Mouse (Mus musculus) midbrain, embryonic 10.5 days (tissue): ENCODE results near the gene Tbc1d10b. TPM values are rescaled to one million over a fixed set of nuclear protein-coding genes. Genes with fewer than 3 reads are reported as not detected.
A peak's percentile ranks its signal among the peaks of the same experiment; 100 is the strongest.

Source experiments
- DNase-seq: peaks from one replicate; pipeline ENCODE4 v3.0.0-alpha.2; 2017; ENCODE audit warnings: low spot score
- H3K27ac ChIP-seq: fragments of 300-500 bp; sonication (generic); replicated peaks from 2 replicates; pipeline ENCODE4 v1.5.1; 2016; ENCODE audit warnings: mild to moderate bottlenecking
- H3K27me3 ChIP-seq: fragments of 300-500 bp; sonication (generic); 2 replicates; pipeline ENCODE4 v1.6.1; 2016; ENCODE audit warnings: low read depth, mild to moderate bottlenecking; ENCODE audit not compliant: poor library complexity, severe bottlenecking
- H3K36me3 ChIP-seq: fragments of 300-500 bp; sonication (generic); 2 replicates; pipeline ENCODE4 v1.6.1; 2016; ENCODE audit warnings: mild to moderate bottlenecking, moderate library complexity
- H3K4me1 ChIP-seq: fragments of 300-500 bp; sonication (generic); 2 replicates; pipeline ENCODE4 v1.6.1; 2016
- H3K4me3 ChIP-seq: fragments of 300-500 bp; sonication (generic); 2 replicates; pipeline ENCODE4 v1.5.1; 2016; ENCODE audit warnings: mild to moderate bottlenecking, moderate library complexity
- H3K9me3 ChIP-seq: fragments of 300-500 bp; sonication (generic); replicated peaks from 2 replicates; pipeline ENCODE4 v1.6.1; 2016; ENCODE audit warnings: mild to moderate bottlenecking
- WGBS: fragments of 180-500 bp; shearing (Covaris S2); methylation state at CpG from one replicate; pipeline ENCODE4 v1.1.7; 2016; 5-methylcytosine and 5-hydroxymethylcytosine counted together
- polyA plus RNA-seq: library from polyadenylated mRNA; unstranded; fragments of >200 nt; fragmentation: Nextera tagmentation; extraction: Ambion mirVana; gene quantifications from 2 replicates; pipeline ENCODE4 v1.2.1, GENCODE M21; 2016

Tbc1d10b gene
- polyA plus RNA-seq, 1 experiment from 2014 or later = 22.7 TPM

GRCm38 (mm10) chr7:127233765-127234164 lies 25.5 kb upstream of the Tbc1d10b start:
- peaks cover 24% of the 10 kb centered on the region for H3K9me3 ChIP-seq
- H3K4me1 ChIP-seq = peaks cover 40% of the 10 kb centered on the region
- H3K36me3 ChIP-seq = peaks cover 74% of the 10 kb centered on the region
- peak overlapping the region; percentile 98 for H3K4me3 ChIP-seq
- WGBS = 9% methylated on average over 9 of the region's 9 CpGs
- H3K27me3 ChIP-seq = no peaks in the 10 kb centered on the region
- peak overlapping the region; percentile 100 for H3K27ac ChIP-seq
- no peak for DNase-seq

- Histone ChIP-seq H3K9me3 (peaks cover 24% of the 10 kb centered on the region), H3K36me3 (peaks cover 73% of the 10 kb centered on the region), H3K4me1 (peaks cover 40% of the 10 kb centered on the region), H3K27ac (peak overlapping the region; percentile 100), H3K27me3 (no peaks in the 10 kb centered on the region), H3K4me3 (peak overlapping the region; percentile 98)
- WGBS = under 1% methylated on average over 25 of the region's 27 CpGs
- no peak for DNase-seq
Observed at GRCm38 (mm10) chr7:127233368-127233749, 25.1 kb upstream of the Tbc1d10b start.

- H3K4me3 ChIP-seq = peak within 1 kb of the TSS; percentile 98
- peaks cover 40% of the 10 kb centered on the region for H3K4me1 ChIP-seq
- under 1% methylated on average over 64 of the region's 64 CpGs for WGBS
- no peaks in the 10 kb centered on the region for H3K27me3 ChIP-seq
- peak; percentile 93 for DNase-seq
- H3K9me3 ChIP-seq = peaks cover 24% of the 10 kb centered on the region
- peak within 1 kb of the TSS; percentile 100 for H3K27ac ChIP-seq
- H3K36me3 ChIP-seq = peaks cover 71% of the 10 kb centered on the region
Observed at GRCm38 (mm10) chr7:127232622-127233367, 24.5 kb upstream of the Tbc1d10b start, which contains the start of the genes Zfp553 and Sept1. Gene Zfp553, plus strand, starts transcription at chr7:127233061. Gene Sept1, minus strand, starts transcription at chr7:127233130.

- H3K4me3 ChIP-seq = peak overlapping the region; percentile 98
- peaks cover 40% of the 10 kb centered on the region for H3K4me1 ChIP-seq
- 14% methylated on average over 20 of the region's 20 CpGs for WGBS
- peaks cover 71% of the 10 kb centered on the region for H3K36me3 ChIP-seq
- DNase-seq = no peak
- H3K9me3 ChIP-seq = peaks cover 24% of the 10 kb centered on the region
- H3K27ac ChIP-seq = peak overlapping the region; percentile 100
- H3K27me3 ChIP-seq = no peaks in the 10 kb centered on the region
Observed at GRCm38 (mm10) chr7:127231826-127232621, 23.8 kb upstream of the Tbc1d10b start.

GRCm38 (mm10) chr7:127231376-127231775 lies 23.1 kb upstream of the Tbc1d10b start:
- Histone ChIP-seq H3K4me3 (peak overlapping the region; percentile 98), H3K27me3 (no peaks in the 10 kb centered on the region), H3K4me1 (peaks cover 40% of the 10 kb centered on the region), H3K36me3 (peaks cover 67% of the 10 kb centered on the region), H3K27ac (peak overlapping the region; percentile 100), H3K9me3 (peaks cover 17% of the 10 kb centered on the region)
- DNase-seq = no peak
- 86% methylated on average over 3 of the region's 3 CpGs for WGBS

- WGBS = 73% methylated on average over 4 of the region's 4 CpGs
- Histone ChIP-seq H3K4me3 (no peak overlapping the region), H3K9me3 (no peaks in the 10 kb centered on the region), H3K4me1 (peaks cover 25% of the 10 kb centered on the region), H3K36me3 (peaks cover 66% of the 10 kb centered on the region), H3K27me3 (no peaks in the 10 kb centered on the region), H3K27ac (no peak overlapping the region)
- peak; percentile 61 for DNase-seq
Observed at GRCm38 (mm10) chr7:127228615-127229303, 20.5 kb upstream of the Tbc1d10b start.

GRCm38 (mm10) chr7:127225147-127225995 lies 17.1 kb upstream of the Tbc1d10b start:
- WGBS = 89% methylated on average over 11 of the region's 11 CpGs
- Histone ChIP-seq H3K27me3 (no peaks in the 10 kb centered on the region), H3K4me1 (peaks cover 6% of the 10 kb centered on the region), H3K36me3 (peaks cover 74% of the 10 kb centered on the region), H3K4me3 (no peak overlapping the region), H3K27ac (no peak overlapping the region), H3K9me3 (no peaks in the 10 kb centered on the region)
- DNase-seq = no peak

GRCm38 (mm10) chr7:127224616-127225015 lies 16.3 kb upstream of the Tbc1d10b start:
- no peak for DNase-seq
- Histone ChIP-seq H3K9me3 (no peaks in the 10 kb centered on the region), H3K4me1 (no peaks in the 10 kb centered on the region), H3K36me3 (peaks cover 70% of the 10 kb centered on the region), H3K27ac (no peak overlapping the region), H3K27me3 (no peaks in the 10 kb centered on the region), H3K4me3 (no peak overlapping the region)
- 88% methylated on average over 6 of the region's 6 CpGs for WGBS

GRCm38 (mm10) chr7:127223515-127224478 lies 15.5 kb upstream of the Tbc1d10b start:
- no peak for DNase-seq
- H3K4me1 ChIP-seq = no peaks in the 10 kb centered on the region
- H3K36me3 ChIP-seq = peaks cover 61% of the 10 kb centered on the region

GRCm38 (mm10) chr7:127223106-127223505 lies 14.8 kb upstream of the Tbc1d10b start:
- DNase-seq = no peak
- H3K27ac ChIP-seq = no peak overlapping the region
- H3K36me3 ChIP-seq = peaks cover 57% of the 10 kb centered on the region
- H3K4me3 ChIP-seq = no peak overlapping the region
- H3K4me1 ChIP-seq = no peaks in the 10 kb centered on the region
- 96% methylated on average over 3 of the region's 3 CpGs for WGBS
- no peaks in the 10 kb centered on the region for H3K27me3 ChIP-seq
- no peaks in the 10 kb centered on the region for H3K9me3 ChIP-seq

More at GRCm38 (mm10) chr7:127223515-127224478, 15.5 kb upstream of the Tbc1d10b start:
- 86% methylated on average over 6 of the region's 6 CpGs for WGBS
- Histone ChIP-seq H3K9me3 (no peaks in the 10 kb centered on the region), H3K4me3 (no peak overlapping the region), H3K27me3 (no peaks in the 10 kb centered on the region), H3K27ac (no peak overlapping the region)

- 0 out of 2 replicates have a peak, but pooled peaks cover 3% of the 10 kb centered on the region for H3K4me1 ChIP-seq
- H3K36me3 ChIP-seq = peaks cover 36% of the 10 kb centered on the region
- no peaks in the 10 kb centered on the region for H3K9me3 ChIP-seq
- no peak for DNase-seq
- H3K27me3 ChIP-seq = no peaks in the 10 kb centered on the region
- H3K4me3 ChIP-seq = no peak overlapping the region
- H3K27ac ChIP-seq = no peak overlapping the region
- 90% methylated on average over 6 of the region's 6 CpGs for WGBS
Observed at GRCm38 (mm10) chr7:127220440-127220839, 12.2 kb upstream of the Tbc1d10b start.
